Mouse (Mus musculus): ENCODE data around the gene Tdgf1. TPM values are rescaled to one million over a fixed set of nuclear protein-coding genes. Genes with fewer than 3 reads are reported as not detected.

The Tdgf1 gene
- total RNA-seq (2017) = not detected in 3 replicates

DNA sequence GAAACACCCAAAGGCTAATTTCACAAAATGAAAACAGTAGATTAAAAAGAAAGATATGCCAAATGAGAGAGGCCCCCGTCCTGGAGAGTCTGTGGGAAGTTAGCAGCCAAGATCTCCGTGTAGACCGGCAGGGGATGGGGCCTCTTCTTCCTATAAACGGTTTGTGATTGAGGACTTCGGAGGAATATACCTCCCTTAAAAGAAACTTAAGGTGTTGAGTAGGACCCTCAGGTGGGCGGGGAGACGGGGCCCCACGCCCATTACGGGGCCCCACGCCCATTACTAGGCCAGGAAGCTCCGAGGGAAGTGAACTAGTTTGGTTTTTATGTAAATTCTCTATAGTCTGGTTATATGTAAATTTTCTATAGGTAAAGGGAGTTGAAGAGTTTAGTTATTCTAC, at the start of gene Tdgf1:
Gene Tdgf1, minus strand, starts transcription at position 233 of the 400 bp plus-strand sequence.
- ATAC-seq (replicated peaks; ENCODE audit: insufficient number of reproducible peaks, low FRiP score, low TSS enrichment, poor library complexity, severe bottlenecking) = no peak

- ATAC-seq (replicated peaks; ENCODE audit: insufficient number of reproducible peaks, low FRiP score, low TSS enrichment, poor library complexity, severe bottlenecking) = peak; percentile 79
These were observed 48.8 kb upstream of the Tdgf1 start for GRCm38 (mm10) chr9:110994716-110995172.

GRCm38 (mm10) chr9:110993281-110993709, 47.3 kb upstream of the Tdgf1 start:
- no peak for ATAC-seq (replicated peaks; ENCODE audit: insufficient number of reproducible peaks, low FRiP score, low TSS enrichment, poor library complexity, severe bottlenecking)

DNA sequence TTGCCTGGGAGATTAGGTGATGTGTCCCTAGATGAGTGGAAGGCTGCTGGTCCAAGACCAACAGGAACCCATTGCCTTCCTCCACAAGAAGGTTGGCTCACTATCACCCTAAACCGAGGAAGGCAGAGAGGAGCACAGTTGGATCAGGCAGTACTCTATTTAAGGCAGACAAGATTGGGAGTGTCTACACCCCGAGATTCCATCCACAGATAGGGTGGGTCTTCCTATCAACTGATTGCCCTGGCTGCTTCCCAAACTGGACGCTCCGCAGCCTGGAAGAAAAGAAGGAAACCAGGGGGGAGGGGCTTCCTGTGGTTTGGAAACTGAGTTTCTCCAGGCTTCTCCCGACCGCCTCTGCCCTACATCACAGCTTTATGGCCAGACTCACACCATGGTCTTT, 44.2 kb upstream of the Tdgf1 start, which contains the start of gene Rtp3:
Gene Rtp3, minus strand, starts transcription at position 380 of the 400 bp plus-strand sequence.
- no peak for ATAC-seq (replicated peaks; ENCODE audit: insufficient number of reproducible peaks, low FRiP score, low TSS enrichment, poor library complexity, severe bottlenecking)

- no peak for ATAC-seq (replicated peaks; ENCODE audit: insufficient number of reproducible peaks, low FRiP score, low TSS enrichment, poor library complexity, severe bottlenecking)
These were observed 43.6 kb upstream of the Tdgf1 start for GRCm38 (mm10) chr9:110989543-110989942.

DNA sequence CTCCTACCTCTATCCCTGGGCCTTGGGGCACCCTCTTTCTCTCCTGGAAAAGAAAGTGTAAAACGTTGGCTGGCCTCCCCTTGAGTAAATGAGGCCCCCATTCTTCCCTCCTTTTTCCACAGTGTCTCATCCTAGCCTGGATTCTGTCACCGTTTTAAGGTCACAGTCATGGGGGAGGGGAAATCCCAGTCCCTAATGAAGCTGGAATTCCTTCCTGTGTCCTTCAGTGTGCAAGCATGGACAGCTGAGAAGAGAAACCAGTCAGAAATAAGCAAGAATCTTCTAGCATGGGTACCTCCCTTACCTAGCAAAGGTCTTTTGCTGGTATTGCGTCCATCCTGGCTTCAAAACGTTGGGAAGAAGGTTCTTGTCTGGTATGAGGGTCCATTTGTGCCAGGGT, 43.2 kb upstream of the Tdgf1 start:
- ATAC-seq (replicated peaks; ENCODE audit: insufficient number of reproducible peaks, low FRiP score, low TSS enrichment, poor library complexity, severe bottlenecking) = no peak

DNA sequence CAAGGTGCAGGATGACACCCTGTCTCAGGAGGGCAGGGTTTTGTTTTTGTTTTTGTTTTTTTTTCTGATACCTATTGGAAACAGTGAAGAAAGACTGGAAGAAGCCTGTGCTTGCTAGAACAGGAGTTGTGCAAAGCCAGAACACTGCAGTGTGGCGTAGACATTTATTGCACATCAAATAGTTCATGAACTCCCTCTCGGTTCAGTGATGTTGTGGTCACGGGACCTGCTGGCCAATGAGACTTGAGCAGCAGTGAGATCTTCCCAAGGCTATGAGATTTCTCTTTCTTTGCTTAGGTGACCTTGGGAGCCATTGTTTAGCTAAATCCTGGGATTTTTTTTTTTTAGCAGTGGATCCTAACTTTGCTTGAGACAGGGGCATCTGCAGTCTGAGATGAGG, 42.1 kb upstream of the Tdgf1 start:
- ATAC-seq (replicated peaks; ENCODE audit: insufficient number of reproducible peaks, low FRiP score, low TSS enrichment, poor library complexity, severe bottlenecking) = no peak

DNA sequence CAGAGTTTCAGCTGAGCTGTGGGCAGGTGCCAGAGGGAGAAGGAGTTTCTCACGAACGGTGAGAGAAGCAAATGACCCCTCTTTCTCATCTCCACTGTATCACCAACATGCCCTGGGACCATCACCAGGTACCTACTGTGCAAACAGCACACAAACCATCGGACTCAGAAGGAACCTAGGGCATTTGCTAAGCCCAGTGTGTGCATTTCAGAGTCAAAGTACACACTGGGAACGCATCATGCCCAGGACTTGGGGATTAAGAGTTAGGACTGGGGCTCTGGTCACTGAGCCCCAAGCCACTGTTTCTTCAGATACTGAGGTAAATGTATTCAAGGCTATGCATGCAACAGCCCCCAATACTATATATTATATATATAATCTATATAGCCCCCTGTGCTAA, 41.4 kb upstream of the Tdgf1 start:
- ATAC-seq (replicated peaks; ENCODE audit: insufficient number of reproducible peaks, low FRiP score, low TSS enrichment, poor library complexity, severe bottlenecking) = no peak

GRCm38 (mm10) chr9:110985951-110986350, 40.0 kb upstream of the Tdgf1 start:
- ATAC-seq (replicated peaks; ENCODE audit: insufficient number of reproducible peaks, low FRiP score, low TSS enrichment, poor library complexity, severe bottlenecking) = no peak

- no peak for ATAC-seq (replicated peaks; ENCODE audit: insufficient number of reproducible peaks, low FRiP score, low TSS enrichment, poor library complexity, severe bottlenecking)
These were observed 39.6 kb upstream of the Tdgf1 start for GRCm38 (mm10) chr9:110985541-110985940.

GRCm38 (mm10) chr9:110984096-110984495, 38.1 kb upstream of the Tdgf1 start:
- ATAC-seq (replicated peaks; ENCODE audit: insufficient number of reproducible peaks, low FRiP score, low TSS enrichment, poor library complexity, severe bottlenecking) = no peak

DNA sequence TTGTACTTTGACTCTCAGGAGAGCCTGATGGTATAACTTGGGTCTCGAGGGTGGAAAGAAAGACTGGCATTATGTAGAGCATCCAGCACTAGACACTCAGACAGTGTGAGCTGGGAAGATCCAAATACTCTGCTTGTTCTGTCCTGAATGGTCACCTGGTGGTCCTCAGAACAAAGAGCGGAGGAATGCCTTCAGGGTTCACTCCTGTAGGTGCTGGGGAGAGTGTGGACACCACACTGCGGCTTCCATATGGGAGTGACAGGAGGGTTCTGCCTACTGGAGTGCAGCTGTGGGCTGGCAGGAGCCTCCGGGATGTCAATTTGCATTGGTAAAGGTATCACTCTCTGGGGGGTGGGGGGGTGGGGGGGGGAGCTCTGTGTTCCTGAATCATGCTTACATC, 36.4 kb upstream of the Tdgf1 start:
- ATAC-seq (replicated peaks; ENCODE audit: insufficient number of reproducible peaks, low FRiP score, low TSS enrichment, poor library complexity, severe bottlenecking) = no peak

DNA sequence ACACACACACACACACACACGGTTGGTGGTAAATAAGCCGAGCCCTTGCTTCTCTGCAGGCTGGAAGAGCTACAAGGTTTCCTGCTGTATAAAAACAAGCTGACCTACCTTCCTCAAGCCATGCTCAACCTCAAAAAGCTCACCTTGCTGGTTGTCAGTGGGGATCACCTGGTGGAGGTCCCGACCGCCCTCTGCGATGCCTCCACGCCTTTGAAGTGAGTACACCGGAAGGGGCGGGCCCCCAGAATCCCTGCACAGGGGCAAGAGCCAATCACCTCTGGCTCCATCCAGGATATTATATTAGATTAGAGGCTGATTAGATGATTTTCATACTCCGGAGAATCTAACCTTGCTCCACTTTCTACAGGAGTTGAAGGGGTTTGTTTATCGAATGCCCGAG, 33.5 kb upstream of the Tdgf1 start:
- no peak for ATAC-seq (replicated peaks; ENCODE audit: insufficient number of reproducible peaks, low FRiP score, low TSS enrichment, poor library complexity, severe bottlenecking)

GRCm38 (mm10) chr9:110965910-110966231, 19.9 kb upstream of the Tdgf1 start:
- no peak for ATAC-seq (replicated peaks; ENCODE audit: insufficient number of reproducible peaks, low FRiP score, low TSS enrichment, poor library complexity, severe bottlenecking)

GRCm38 (mm10) chr9:110965062-110965909, 19.3 kb upstream of the Tdgf1 start:
- no peak for ATAC-seq (replicated peaks; ENCODE audit: insufficient number of reproducible peaks, low FRiP score, low TSS enrichment, poor library complexity, severe bottlenecking)

GRCm38 (mm10) chr9:110963566-110964115, 17.7 kb upstream of the Tdgf1 start:
- no peak for ATAC-seq (replicated peaks; ENCODE audit: insufficient number of reproducible peaks, low FRiP score, low TSS enrichment, poor library complexity, severe bottlenecking)

DNA sequence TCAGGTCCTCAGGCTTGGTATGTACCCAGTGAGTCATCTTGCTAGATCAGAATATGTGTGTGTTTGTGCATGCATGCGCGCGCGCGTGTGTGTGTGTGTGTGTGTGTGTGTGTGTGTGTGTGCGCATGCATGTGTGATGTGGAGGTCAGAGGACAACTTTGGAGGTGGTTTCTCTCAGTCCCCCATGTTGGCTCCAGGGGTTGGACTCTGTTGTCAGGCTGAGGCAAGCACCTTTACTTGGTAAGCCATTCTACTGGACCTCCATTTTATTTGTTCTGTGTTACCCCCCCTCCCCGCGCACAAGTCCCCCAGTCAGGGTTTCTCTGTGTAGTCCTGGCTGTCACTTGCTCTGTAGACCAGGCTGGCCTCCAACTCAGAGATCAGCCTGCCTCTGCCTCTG, 15.4 kb upstream of the Tdgf1 start:
- no peak for ATAC-seq (replicated peaks; ENCODE audit: insufficient number of reproducible peaks, low FRiP score, low TSS enrichment, poor library complexity, severe bottlenecking)

DNA sequence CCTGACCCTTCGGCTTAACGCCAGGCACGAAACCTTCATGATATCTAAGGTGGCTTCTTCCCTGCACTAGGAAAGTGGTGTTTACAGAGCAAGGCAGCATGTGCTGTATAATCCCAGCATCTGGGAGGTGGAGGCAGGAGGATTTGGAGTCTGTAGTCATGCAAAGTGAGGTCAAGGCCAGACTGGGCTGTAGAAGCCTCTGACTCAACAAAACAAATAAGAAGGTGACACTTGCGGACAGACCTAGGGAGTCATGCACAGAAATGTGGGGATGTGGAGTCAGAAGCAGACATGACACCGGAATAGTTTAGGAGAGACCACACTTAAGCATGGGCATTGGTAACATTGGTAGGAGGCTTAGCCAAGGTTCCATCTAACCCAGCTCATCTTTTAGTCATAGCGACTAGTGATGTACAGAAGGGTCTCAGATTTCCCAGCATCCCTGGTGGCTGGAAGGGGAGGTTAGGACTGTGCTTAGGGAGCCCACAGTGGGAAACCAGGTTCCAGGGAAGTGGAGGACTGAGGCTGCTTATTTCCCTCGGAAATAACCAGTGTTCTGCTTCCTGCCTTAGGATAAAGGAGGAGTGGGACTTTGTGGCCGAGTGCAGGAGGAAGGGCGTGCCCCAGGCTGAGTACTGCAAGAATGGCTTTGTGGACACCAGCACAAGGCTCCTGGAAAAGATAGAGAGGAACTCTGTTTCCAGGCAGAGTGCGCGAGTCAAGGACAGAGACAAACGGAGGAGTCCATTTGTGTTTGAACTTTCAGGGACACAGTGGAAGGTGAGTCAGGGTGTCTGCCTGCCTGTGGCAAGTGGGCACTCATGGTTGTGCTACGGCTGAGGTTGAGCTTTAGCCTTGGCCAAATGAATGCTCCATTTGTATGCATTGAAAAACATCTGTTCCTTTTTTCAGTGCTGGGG, 14.5 kb upstream of the Tdgf1 start:
- ATAC-seq (replicated peaks; ENCODE audit: insufficient number of reproducible peaks, low FRiP score, low TSS enrichment, poor library complexity, severe bottlenecking) = no peak

DNA sequence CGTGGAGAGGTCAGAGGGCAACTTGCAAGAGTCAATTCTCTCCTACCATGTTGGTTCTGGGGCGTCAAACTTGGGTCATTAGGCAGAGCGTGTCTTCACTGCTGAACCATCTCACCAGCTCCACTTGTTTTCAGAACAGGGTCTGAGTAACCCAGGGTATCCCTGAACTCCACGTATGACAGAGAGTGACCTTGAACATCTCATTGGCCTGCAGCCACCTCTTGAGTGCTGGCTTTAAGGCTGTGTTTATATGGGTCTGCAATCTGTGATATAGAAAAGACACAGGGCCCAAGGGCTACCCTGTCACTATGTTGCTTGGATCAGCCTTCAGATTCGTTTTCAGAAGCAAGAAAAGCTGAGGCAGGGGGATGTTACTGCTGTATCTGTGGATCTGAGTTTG, 13.7 kb upstream of the Tdgf1 start:
- no peak for ATAC-seq (replicated peaks; ENCODE audit: insufficient number of reproducible peaks, low FRiP score, low TSS enrichment, poor library complexity, severe bottlenecking)

Data from monocyte, adult 5-6 weeks (primary cell).